Mouse (Mus musculus) megakaryocyte, embryonic 14.5 days (primary cell): ENCODE measurements around the gene Slc52a3.

ENCODE experiments used
- FLI1 ChIP-seq: IDR thresholded peaks from 2 replicates; pipeline ENCODE4 v1.6.1; 2012; ENCODE audit warnings: low read length, inconsistent platforms, mixed read lengths
- GATA1 ChIP-seq: IDR thresholded peaks from 3 replicates; pipeline ENCODE4 v1.6.1; 2012; ENCODE audit warnings: mixed read lengths, low read length, inconsistent platforms, borderline replicate concordance

DNA sequence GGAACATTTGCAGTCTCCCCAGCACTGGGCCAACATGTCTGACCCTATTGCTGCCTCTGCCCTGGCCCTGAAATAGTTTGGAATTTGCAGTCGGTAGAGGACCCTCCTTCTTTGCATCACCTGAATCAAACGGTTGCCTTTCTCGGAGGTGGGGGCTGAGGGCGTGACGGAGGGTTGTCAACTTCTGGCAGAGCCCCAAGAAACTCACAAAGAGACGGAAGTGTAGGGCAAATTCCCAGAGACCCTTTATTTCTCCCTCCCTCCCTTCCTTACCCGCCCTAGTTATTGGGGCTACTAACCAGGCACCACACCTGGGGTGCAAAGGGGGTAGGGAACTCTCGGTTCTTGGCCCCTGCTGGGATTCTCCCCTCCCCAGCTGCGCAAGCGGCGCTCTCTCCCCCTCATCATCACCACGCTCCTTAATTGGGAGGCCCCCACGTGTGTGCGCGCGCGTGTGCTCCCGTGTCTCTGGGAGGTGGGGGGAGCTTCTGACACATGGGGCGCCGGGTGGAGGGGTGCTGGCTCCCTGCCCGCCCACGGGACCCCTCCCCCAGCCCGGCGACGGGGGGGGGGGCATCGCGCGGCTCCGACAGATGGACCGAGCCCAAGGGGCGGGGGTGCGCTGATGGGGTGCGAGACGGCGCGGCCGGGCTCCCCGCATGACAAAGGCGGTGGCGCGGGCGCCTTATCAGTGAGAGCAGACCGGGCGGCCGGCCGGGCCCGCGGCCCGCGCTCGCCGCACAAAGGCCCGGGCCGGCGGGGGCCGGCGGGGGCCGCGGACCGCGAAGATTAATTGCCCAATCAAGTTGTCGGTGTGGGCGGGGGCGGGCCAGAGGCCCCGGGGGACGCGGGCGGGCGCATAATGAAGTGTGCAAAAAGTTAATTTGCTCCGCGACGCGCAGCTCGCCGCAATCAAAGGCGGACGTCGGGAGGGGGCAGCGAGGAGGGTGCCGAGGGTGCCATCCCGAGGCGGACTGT, 52.0 kb downstream of the Slc52a3 start:
- TF ChIP-seq GATA1 (no peak), FLI1 (no peak)
